Mouse (Mus musculus): ENCODE results near the gene Zfp831.

DNA sequence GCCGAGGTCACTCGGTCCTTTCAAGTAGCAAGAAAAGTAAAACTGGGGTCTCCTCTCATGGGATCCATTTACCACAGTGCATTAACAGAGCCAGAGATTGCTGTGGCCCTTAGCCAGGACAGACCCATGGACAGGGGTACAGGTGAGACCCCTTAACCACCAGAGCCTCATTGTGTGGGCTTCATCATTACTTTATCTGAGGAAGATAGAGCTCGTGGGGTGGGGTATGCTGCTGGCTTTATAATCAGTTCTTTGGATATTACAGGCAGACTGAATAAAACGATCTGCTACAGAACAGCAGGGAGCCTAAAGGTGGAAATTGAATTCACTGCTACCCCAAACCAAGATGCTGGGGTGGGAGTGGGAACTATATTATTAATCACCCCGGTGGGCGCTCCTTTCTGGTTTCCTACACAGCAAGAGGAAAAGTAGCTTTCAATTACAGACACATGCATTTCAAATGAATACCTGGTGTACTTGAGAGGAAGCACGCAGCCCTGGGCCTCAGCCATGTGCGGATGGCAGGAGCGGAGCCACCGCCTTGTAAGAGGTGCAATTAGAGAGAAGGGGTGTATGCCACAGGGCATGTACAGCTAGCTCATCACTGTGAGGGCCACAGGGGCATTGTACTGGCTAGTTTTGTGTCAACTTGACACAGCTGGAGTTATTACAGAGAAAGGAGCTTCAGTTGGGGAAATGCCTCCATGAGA lies 83.9 kb downstream of the Zfp831 start:
- TF ChIP-seq CTCF (IDR thresholded peaks at IDR 0.05; ENCODE audit: extremely low read depth, insufficient read length, insufficient replicate concordance, low read depth, low read length) (no peak), POLR2A (IDR thresholded peaks at IDR 0.05; ENCODE audit: low read depth, low read length) (no peak)
